Mouse (Mus musculus): ENCODE data around the gene Crk.

Crk gene

GRCm38 (mm10) chr11:75738477-75738821 lies 59.4 kb downstream of the Crk start:
- no peak for DNase-seq (ENCODE audit: low spot score)

GRCm38 (mm10) chr11:75740204-75740603 lies 61.1 kb downstream of the Crk start:
- DNase-seq (ENCODE audit: low spot score), result no peak

- no peak for DNase-seq (ENCODE audit: low spot score)
Measured at GRCm38 (mm10) chr11:75741615-75742014, 62.6 kb downstream of the Crk start.

GRCm38 (mm10) chr11:75744761-75745160 lies 65.7 kb downstream of the Crk start:
- no peak for DNase-seq (ENCODE audit: low spot score)

GRCm38 (mm10) chr11:75750537-75750936 lies 71.5 kb downstream of the Crk start:
- no peak for DNase-seq (ENCODE audit: low spot score)

GRCm38 (mm10) chr11:75751082-75751481 lies 72.0 kb downstream of the Crk start:
- no peak for DNase-seq (ENCODE audit: low spot score)
